Mouse (Mus musculus): ENCODE data around the gene Parp6. TPM values are rescaled to one million over a fixed set of nuclear protein-coding genes. Genes with fewer than 3 reads are reported as not detected.

The Parp6 gene
- polyA plus RNA-seq (2021; fragmentation: Nextera tagmentation) = 45.1 and 97.6 TPM in 2 replicates
- long read RNA-seq, experiment 1, transcript Parp6-201 (24 exons, 2,709 nt) = major isoform, 276 of 924 reads
- long read RNA-seq, experiment 1, transcript Parp6-202 (24 exons, 2,631 nt) = minor isoform, 264 of 924 reads
- long read RNA-seq, experiment 1, partial matches to known transcripts = 58 of 924 reads
- long read RNA-seq, experiment 1, other reads (novel, unspliced or antisense) = 323 of 924 reads
- long read RNA-seq, experiment 2, transcript Parp6-202 (24 exons, 2,631 nt) = major isoform, 18 of 61 reads
- long read RNA-seq, experiment 2, partial matches to known transcripts = 25 of 61 reads
- long read RNA-seq, experiment 2, other reads (novel, unspliced or antisense) = 15 of 61 reads

DNA sequence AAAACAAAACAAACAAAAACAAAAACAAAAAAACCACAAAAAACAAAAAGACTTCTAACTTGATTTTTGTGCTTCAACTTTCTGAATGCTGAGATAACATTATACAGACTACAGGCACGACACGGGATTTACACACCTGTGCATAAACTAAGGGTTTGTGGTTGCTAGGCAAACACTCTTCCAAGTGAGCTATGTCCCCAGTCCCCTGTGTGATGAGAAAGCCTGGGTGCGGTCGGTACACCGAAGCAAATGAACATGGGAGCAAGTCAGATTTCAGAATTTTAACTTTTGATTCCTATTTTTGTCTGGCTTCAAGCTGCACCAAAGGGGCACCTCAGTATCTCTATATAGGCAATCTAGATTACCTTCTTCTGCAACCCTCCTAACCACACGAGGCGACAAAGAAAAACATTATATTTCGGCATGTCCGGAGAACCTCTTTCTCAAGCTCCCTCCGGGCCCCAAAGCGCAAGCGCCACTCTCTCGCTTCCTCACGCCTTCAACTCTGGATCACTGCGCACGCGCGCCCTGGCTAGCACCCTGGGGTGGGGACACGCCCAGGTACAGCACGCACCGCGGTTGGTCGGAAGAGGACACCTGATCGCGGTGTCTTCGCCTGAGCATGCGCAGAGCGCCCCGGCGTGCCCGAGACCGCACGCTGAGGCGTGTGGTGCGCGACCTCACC is at the start of gene Parp6:
Gene Parp6 (plus strand): TSS at position 663 of the 685 bp plus-strand sequence.

DNA sequence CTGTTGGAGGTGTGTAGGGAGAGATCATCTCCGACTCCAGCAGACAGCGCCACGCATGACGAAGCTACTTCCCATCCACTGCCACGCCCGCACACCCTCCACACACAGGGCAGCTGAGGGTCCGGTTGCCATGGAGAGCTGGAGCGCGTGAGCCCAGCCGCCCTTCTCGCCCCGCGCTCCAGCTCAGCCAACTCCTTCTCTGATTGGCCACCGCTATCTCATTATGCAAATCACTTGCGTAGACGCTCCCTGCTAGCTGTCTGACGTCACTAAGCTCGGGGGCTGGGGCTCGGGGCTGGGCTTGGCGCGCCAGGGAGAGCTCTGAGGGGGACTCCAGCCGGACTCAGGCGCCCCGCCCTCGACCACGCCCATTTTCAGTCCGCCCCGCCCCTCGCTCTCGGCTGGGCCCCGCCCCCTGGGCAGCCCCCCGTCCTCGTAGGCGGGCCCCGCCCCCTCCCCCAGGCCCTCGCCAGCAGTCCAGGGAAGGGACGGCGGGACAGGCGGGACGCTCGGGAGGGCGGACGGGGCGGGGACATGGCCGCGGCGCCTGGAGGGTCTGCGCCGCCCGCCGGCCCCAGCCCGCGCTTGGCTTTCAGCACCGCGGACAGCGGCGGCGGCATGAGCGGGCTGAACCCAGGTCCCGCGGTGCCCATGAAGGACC is 39.1 kb upstream of the Parp6 start, which contains the start of gene Celf6:
Gene Celf6 (plus strand): TSS at position 74 of the 661 bp plus-strand sequence.

DNA sequence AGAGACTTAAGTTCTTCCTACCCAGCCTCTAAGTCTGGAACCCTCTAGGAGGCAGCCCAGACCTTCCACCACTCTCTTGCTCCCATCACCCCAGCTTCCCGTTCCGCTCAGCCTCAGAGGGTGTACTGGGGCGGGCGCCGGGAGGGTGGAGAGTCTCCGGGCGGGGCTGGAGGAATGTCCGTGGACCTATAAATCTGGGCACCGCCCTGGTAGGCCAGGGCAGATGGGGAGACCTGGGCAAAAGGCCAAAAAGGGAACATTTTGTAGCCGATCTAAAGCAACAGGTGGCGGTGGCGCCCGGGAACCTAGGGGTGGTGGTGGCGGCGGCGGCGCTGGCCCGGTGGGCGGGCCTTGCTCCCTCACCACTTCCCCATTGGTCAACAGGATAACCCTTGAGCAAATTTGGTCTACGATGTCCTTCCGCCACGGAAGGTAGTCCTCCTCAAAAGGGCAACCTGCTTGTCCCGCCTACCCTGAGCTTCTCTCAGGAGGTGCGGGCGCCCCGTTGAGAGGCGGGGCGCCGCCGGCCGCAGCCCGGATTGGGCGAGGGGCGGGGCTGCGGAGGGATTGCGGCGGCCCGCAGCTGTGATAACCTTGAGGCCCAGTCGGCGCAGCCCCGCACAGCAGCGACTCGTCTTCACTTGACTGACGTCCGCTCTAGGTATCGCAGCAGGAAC is 39.0 kb downstream of the Parp6 start, which contains the start of gene Pkm:
Gene Pkm (plus strand): TSS at position 411 of the 677 bp plus-strand sequence.

DNA sequence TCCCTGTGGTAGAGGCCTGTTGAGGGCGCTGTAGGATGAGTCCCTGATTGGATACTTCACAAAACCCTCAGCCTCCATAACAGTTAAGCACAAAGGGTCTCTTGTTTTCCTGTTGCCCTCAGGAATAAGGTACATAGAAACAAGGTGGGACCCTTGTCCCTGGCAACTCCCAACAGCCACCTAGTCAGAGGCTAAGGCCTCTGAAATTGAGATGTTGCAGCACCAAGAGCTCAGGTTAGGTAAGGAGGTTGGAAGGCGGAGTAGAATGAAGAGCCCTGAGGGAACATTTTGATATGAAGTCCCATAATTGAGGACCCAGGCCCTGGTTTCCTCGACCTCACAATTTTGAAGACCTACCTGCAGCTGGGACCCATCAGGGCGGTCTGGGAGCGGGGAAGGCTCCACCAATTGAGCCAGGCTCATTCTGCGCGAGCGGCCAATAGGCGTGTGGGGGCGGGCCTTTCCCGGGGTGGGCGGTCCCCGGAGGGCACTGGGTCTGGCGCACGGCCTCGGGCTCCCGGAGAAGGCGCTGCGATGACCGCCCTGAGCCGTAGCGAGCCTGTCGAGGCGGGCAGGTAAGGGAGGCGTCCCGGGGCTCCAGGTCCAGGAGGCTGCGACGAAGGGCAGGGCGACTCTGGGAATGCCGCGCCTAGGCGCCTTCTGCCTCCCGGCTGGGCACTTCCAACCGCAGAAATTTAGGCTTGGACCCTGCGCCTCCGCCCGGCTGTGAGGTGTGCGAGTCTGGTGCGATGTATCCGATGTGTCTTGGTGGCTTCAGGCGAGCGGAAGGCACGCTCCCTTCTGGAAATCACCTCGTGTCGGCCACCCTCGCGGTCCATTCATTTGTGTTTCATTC is 62.8 kb downstream of the Parp6 start, which contains the start of gene Gramd2:
Gene Gramd2 (plus strand): TSS at position 467 of the 856 bp plus-strand sequence.

Other genes with a start within 250 kb of the Parp6 start
- gene Arih1, start 130.7 kb upstream of the Parp6 start, polyA plus RNA-seq (2021; fragmentation: Nextera tagmentation) = 7.6 and 8.6 TPM in 2 replicates
- 46.4 and 61.8 TPM in 2 replicates for gene Hexa, start 77.7 kb upstream of the Parp6 start, polyA plus RNA-seq (2021; fragmentation: Nextera tagmentation)
- 5.3 and 5.5 TPM in 2 replicates for gene Tmem202, start 77.4 kb upstream of the Parp6 start, polyA plus RNA-seq (2021; fragmentation: Nextera tagmentation)
- 6.7 and 8.7 TPM in 2 replicates for gene Celf6, start 39.4 kb upstream of the Parp6 start, polyA plus RNA-seq (2021; fragmentation: Nextera tagmentation)
- 1,112 and 1,113 TPM in 2 replicates for gene Pkm, start 39.1 kb downstream of the Parp6 start, polyA plus RNA-seq (2021; fragmentation: Nextera tagmentation)
- gene Gramd2, start 62.9 kb downstream of the Parp6 start, polyA plus RNA-seq (2021; fragmentation: Nextera tagmentation) = 6.7 and 7.4 TPM in 2 replicates
- gene Senp8, start 133.4 kb downstream of the Parp6 start, polyA plus RNA-seq (2021; fragmentation: Nextera tagmentation) = 2.3 and 4.1 TPM in 2 replicates
- gene Myo9a, start 133.6 kb downstream of the Parp6 start, polyA plus RNA-seq (2021; fragmentation: Nextera tagmentation) = 5.7 and 6.0 TPM in 2 replicates

Measured in left cerebral cortex, adult 6 months (tissue).